ENCODE assay signal across 8 mouse cellular contexts in the genomic region with DNA sequence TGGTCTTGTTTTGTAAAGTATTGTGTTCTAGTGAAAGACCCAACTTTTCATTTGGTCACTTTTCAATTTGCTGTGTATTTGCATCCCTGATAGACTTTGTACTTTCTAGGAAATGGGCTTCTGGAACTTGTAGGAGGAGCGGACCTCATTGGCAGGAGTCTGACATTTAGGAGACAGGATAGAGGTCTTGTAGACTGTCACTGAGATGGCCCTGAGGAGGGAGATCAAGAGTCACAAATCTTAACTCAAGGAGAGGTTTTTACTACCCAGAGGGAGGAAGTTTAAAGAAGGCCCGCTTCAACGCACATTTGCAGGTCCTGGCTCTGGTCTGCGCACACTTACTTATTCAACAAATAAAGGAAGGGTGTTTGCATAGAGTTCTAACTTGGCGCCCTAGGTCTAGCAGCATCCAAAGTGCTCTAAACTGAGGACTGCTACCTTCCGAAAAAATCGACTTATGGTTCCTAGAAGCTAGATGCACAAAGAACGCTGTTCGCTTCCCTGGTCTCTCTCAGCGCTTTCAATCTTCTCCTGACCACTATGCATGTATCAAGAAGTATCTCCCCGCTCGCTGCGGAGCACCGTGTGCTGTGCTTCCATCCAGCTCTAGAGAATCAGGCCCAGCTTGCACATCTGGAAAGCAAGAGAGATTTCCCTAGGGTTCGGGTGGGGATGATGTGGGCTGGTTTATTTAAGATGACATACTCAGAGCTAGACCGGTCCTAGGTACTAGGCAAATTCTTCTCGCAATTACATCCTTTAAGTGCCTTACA. TPM values are rescaled to one million over a fixed set of nuclear protein-coding genes. Genes with fewer than 3 reads are reported as not detected.
DNase-seq lines count a peak whose midpoint lies in the region; ATAC-seq and TF ChIP-seq lines count a peak whose summit lies in the region.

No protein-coding gene starts in this region.

- intact Hi-C loops in heart, postnatal 10 days (cut with DNase I), result no loop called here

- no peak for TF ChIP-seq POLR2A in cortical plate, adult 2 months (IDR thresholded peaks at IDR 0.05; ENCODE audit: extremely low read depth, insufficient read depth, low read length)

- no peak overlapping the region for H3K9ac ChIP-seq in lung, postnatal 0 days (replicated peaks; ENCODE audit: low read depth)
- peak overlapping the region; percentile 90 for H3K9ac ChIP-seq in liver, embryonic 12.5 days
- peak overlapping the region; percentile 69; the same call in 1 of the 2 replicates for H3K9ac ChIP-seq in stomach, embryonic 14.5 days (replicated peaks; ENCODE audit: low read depth, low read length)

- H3K4me3 ChIP-seq in lung, postnatal 0 days (ENCODE audit: low read depth, low read length), result peak overlapping the region; percentile 88
- peak overlapping the region; percentile 49 for H3K4me3 ChIP-seq in cortical plate, adult 2 months (ENCODE audit: insufficient read depth, low read length)
- peak overlapping the region; percentile 85 for H3K4me3 ChIP-seq in liver, embryonic 12.5 days
- H3K4me3 ChIP-seq in stomach, embryonic 14.5 days (ENCODE audit: low read depth, low read length), result peak overlapping the region; percentile 82

- H3K9me3 ChIP-seq in lung, postnatal 0 days (ENCODE audit: low read length), result no peaks in the 10 kb centered on the region
- H3K9me3 ChIP-seq in liver, embryonic 12.5 days (replicated peaks), result no peaks in the 10 kb centered on the region
- H3K9me3 ChIP-seq in stomach, embryonic 14.5 days (ENCODE audit: control insufficient read depth, low read depth, low read length), result no peaks in the 10 kb centered on the region

- peak overlapping the region; percentile 91 for H3K4me2 ChIP-seq in lung, postnatal 0 days (replicated peaks; ENCODE audit: low read depth, low read length)
- H3K4me2 ChIP-seq in liver, embryonic 12.5 days, result peak overlapping the region; percentile 95
- peak overlapping the region; percentile 61 for H3K4me2 ChIP-seq in stomach, embryonic 14.5 days (replicated peaks; ENCODE audit: low read depth, low read length)

- no peak for TF ChIP-seq CTCF in lung, postnatal 0 days (IDR thresholded peaks at IDR 0.05)
- no peak for TF ChIP-seq CTCF in cortical plate, adult 2 months (IDR thresholded peaks at IDR 0.05; ENCODE audit: extremely low read depth, insufficient read depth, low read length)

- H3K27me3 ChIP-seq in lung, postnatal 0 days (replicated peaks; ENCODE audit: insufficient read depth, low read length), result no peaks in the 10 kb centered on the region
- H3K27me3 ChIP-seq in liver, embryonic 12.5 days (replicated peaks), result 0 out of 2 replicates have a peak, but pooled peaks cover 7% of the 10 kb centered on the region
- no peaks in the 10 kb centered on the region for H3K27me3 ChIP-seq in stomach, embryonic 14.5 days (ENCODE audit: control insufficient read depth, insufficient read depth, low read length)

- no peaks in the 10 kb centered on the region for H3K36me3 ChIP-seq in lung, postnatal 0 days (ENCODE audit: insufficient read depth, low read length)
- peaks cover 4% of the 10 kb centered on the region for H3K36me3 ChIP-seq in liver, embryonic 12.5 days
- H3K36me3 ChIP-seq in stomach, embryonic 14.5 days (ENCODE audit: control insufficient read depth, insufficient read depth, low read length), result 0 out of 2 replicates have a peak, but pooled peaks cover 3% of the 10 kb centered on the region

- no peak for TF ChIP-seq EP300 in lung, postnatal 0 days (IDR thresholded peaks at IDR 0.05)

- peaks cover 12% of the 10 kb centered on the region for H3K4me1 ChIP-seq in lung, postnatal 0 days (ENCODE audit: insufficient read depth, low read depth, low read length)
- peaks cover 6% of the 10 kb centered on the region; the same call in 1 of the 2 replicates for H3K4me1 ChIP-seq in cortical plate, adult 2 months (ENCODE audit: control insufficient read depth, insufficient read depth, low read length)
- peaks cover 44% of the 10 kb centered on the region for H3K4me1 ChIP-seq in liver, embryonic 12.5 days
- peaks cover 17% of the 10 kb centered on the region; the same call in 1 of the 2 replicates for H3K4me1 ChIP-seq in stomach, embryonic 14.5 days (ENCODE audit: control insufficient read depth, insufficient read depth, low read length)

- no peak for DNase-seq in lung, postnatal 0 days (ENCODE audit: low spot score)
- DNase-seq in lung, postnatal 4 days, result no peak
- peak; percentile 22 to 33 for DNase-seq in heart, postnatal 10 days
- no peak for DNase-seq in adrenal gland, adult 2 months
- no peak for DNase-seq in right cerebral cortex, adult 2 months (ENCODE audit: low spot score in 2 of 2)

- no peak overlapping the region for H3K27ac ChIP-seq in lung, postnatal 0 days (ENCODE audit: low read length)
- no peak overlapping the region for H3K27ac ChIP-seq in cortical plate, adult 2 months (ENCODE audit: insufficient read depth, low read length)
- H3K27ac ChIP-seq in liver, embryonic 12.5 days, result no peak overlapping the region
- H3K27ac ChIP-seq in stomach, embryonic 14.5 days (ENCODE audit: low read length), result no peak overlapping the region

- WGBS in lung, postnatal 0 days, result 12% methylated on average over 17 of the region's 17 CpGs
- 7% methylated on average over 17 of the region's 17 CpGs for WGBS in liver, embryonic 12.5 days (ENCODE audit: insufficient replicate concordance)
- WGBS in stomach, embryonic 14.5 days, result 8% methylated on average over 17 of the region's 17 CpGs

- ATAC-seq in lung, postnatal 0 days, result no peak
- ATAC-seq in liver, embryonic 12.5 days, result no peak
- ATAC-seq in stomach, embryonic 14.5 days (ENCODE audit: insufficient number of reproducible peaks, insufficient read depth, low FRiP score, low read depth), result no peak

RNA-seq across cellular contexts. Expression of a gene that starts 0.9 kb away (rescaled TPM):
- polyA plus RNA-seq in lung, postnatal 0 days (2015; fragmentation: Nextera tagmentation; extraction: Ambion mirVana), result 46.1 and 52.1 TPM in 2 replicates
- 156 and 166 TPM in 2 replicates for polyA plus RNA-seq in cortical plate, adult 2 months (2012; rRNA removed)
- 10 to 100 TPM; 76.0 to 76.1 TPM for total RNA-seq in heart, postnatal 10 days (2021)
- polyA plus RNA-seq in liver, embryonic 12.5 days (2016; fragmentation: Nextera tagmentation; extraction: Ambion mirVana), result 51.3 and 57.7 TPM in 2 replicates
- 110 and 115 TPM in 2 replicates for polyA plus RNA-seq in stomach, embryonic 14.5 days (2014; fragmentation: Nextera tagmentation; extraction: Ambion mirVana)
- 100 to 1,000 TPM; 125 to 145 TPM for total RNA-seq in adrenal gland, adult 2 months (2021)
- polyA plus RNA-seq in adrenal gland, adult 2 months (2012; rRNA removed), result 80.0 and 113 TPM in 2 replicates

RNA-seq across cellular contexts. Expression of a gene that starts 24.7 kb away (rescaled TPM):
- polyA plus RNA-seq in lung, postnatal 0 days (2015; fragmentation: Nextera tagmentation; extraction: Ambion mirVana), result 6.8 and 8.0 TPM in 2 replicates
- 24.6 and 27.9 TPM in 2 replicates for polyA plus RNA-seq in cortical plate, adult 2 months (2012; rRNA removed)
- total RNA-seq in heart, postnatal 10 days (2021), result 1 to 10 TPM; 5.0 to 6.2 TPM
- polyA plus RNA-seq in liver, embryonic 12.5 days (2016; fragmentation: Nextera tagmentation; extraction: Ambion mirVana), result 5.2 and 5.7 TPM in 2 replicates
- polyA plus RNA-seq in stomach, embryonic 14.5 days (2014; fragmentation: Nextera tagmentation; extraction: Ambion mirVana), result 12.4 and 12.9 TPM in 2 replicates
- total RNA-seq in adrenal gland, adult 2 months (2021), result 10 to 100 TPM; 15.4 to 17.2 TPM
- polyA plus RNA-seq in adrenal gland, adult 2 months (2012; rRNA removed), result 40.8 and 43.3 TPM in 2 replicates

RNA-seq across cellular contexts. Expression of a gene that starts 25.1 kb away (rescaled TPM):
- polyA plus RNA-seq in lung, postnatal 0 days (2015; fragmentation: Nextera tagmentation; extraction: Ambion mirVana), result 46.8 and 47.0 TPM in 2 replicates
- polyA plus RNA-seq in cortical plate, adult 2 months (2012; rRNA removed), result 101 and 118 TPM in 2 replicates
- total RNA-seq in heart, postnatal 10 days (2021), result 10 to 100 TPM; 30.9 to 32.6 TPM
- polyA plus RNA-seq in liver, embryonic 12.5 days (2016; fragmentation: Nextera tagmentation; extraction: Ambion mirVana), result 54.9 and 64.5 TPM in 2 replicates
- 69.7 and 71.3 TPM in 2 replicates for polyA plus RNA-seq in stomach, embryonic 14.5 days (2014; fragmentation: Nextera tagmentation; extraction: Ambion mirVana)
- total RNA-seq in adrenal gland, adult 2 months (2021), result 10 to 100 TPM; 55.4 to 57.0 TPM
- polyA plus RNA-seq in adrenal gland, adult 2 months (2012; rRNA removed), result 44.8 and 44.9 TPM in 2 replicates

RNA-seq across cellular contexts. Expression of a gene that starts 42.9 kb away (rescaled TPM):
- polyA plus RNA-seq in lung, postnatal 0 days (2015; fragmentation: Nextera tagmentation; extraction: Ambion mirVana), result not detected in 2 replicates
- polyA plus RNA-seq in cortical plate, adult 2 months (2012; rRNA removed), result not detected in 2 replicates
- total RNA-seq in heart, postnatal 10 days (2021), result not detected
- not detected in 2 replicates for polyA plus RNA-seq in liver, embryonic 12.5 days (2016; fragmentation: Nextera tagmentation; extraction: Ambion mirVana)
- not detected in 2 replicates for polyA plus RNA-seq in stomach, embryonic 14.5 days (2014; fragmentation: Nextera tagmentation; extraction: Ambion mirVana)
- total RNA-seq in adrenal gland, adult 2 months (2021), result not detected
- 0.08 TPM in 1 of 2 replicates, not detected in the other for polyA plus RNA-seq in adrenal gland, adult 2 months (2012; rRNA removed)

RNA-seq across cellular contexts. Expression of a gene that starts 44.1 kb away (rescaled TPM):
- polyA plus RNA-seq in lung, postnatal 0 days (2015; fragmentation: Nextera tagmentation; extraction: Ambion mirVana), result not detected in 2 replicates
- not detected in 2 replicates for polyA plus RNA-seq in cortical plate, adult 2 months (2012; rRNA removed)
- not detected for total RNA-seq in heart, postnatal 10 days (2021)
- polyA plus RNA-seq in liver, embryonic 12.5 days (2016; fragmentation: Nextera tagmentation; extraction: Ambion mirVana), result not detected in 2 replicates
- polyA plus RNA-seq in stomach, embryonic 14.5 days (2014; fragmentation: Nextera tagmentation; extraction: Ambion mirVana), result not detected in 2 replicates
- total RNA-seq in adrenal gland, adult 2 months (2021), result 1 to 10 TPM in 1 of 2 experiments, not detected in 1; 1.0 TPM
- polyA plus RNA-seq in adrenal gland, adult 2 months (2012; rRNA removed), result not detected in 2 replicates

Comparison
In these comparisons a context has a peak if more than half of its experiments do, and no peak if none do; other contexts are left out.
1. DNase-seq: peak in heart, postnatal 10 days (2 of 2); none in lung, postnatal 0 days (single experiment), lung, postnatal 4 days (0 of 2), adrenal gland, adult 2 months (single experiment) and right cerebral cortex, adult 2 months (0 of 2).
2. Peak in every context shown above with its lines, with median percentiles within 50 percentile points of each other: H3K4me2 ChIP-seq and H3K4me3 ChIP-seq.